Mouse (Mus musculus) liver, embryonic 14.5 days (tissue): ENCODE results near the gene Smarcc2.

ENCODE experiments used
- CTCF ChIP-seq: IDR thresholded peaks from 2 replicates; pipeline ENCODE4 v1.5.1; 2016; ENCODE audit warnings: antibody characterized with exemption, low read depth, control low read depth
- EP300 ChIP-seq: IDR thresholded peaks from 2 replicates; pipeline ENCODE4 v1.6.1; 2016; ENCODE audit warnings: antibody characterized with exemption, low read depth

- no peak for TF ChIP-seq CTCF
- no peak for TF ChIP-seq EP300
Observed at GRCm38 (mm10) chr10:128490232-128490631, 31.2 kb downstream of the Smarcc2 start.
